Mouse (Mus musculus) heart, embryonic 11.5 days (tissue): ENCODE results near the gene Amn1. TPM values are rescaled to one million over a fixed set of nuclear protein-coding genes. Genes with fewer than 3 reads are reported as not detected.

Experiments used
- ATAC-seq: fragments of 200-750 bp; cut with Nextera tagmentation; replicated peaks from 2 replicates; pipeline ENCODE4 v1.8.0; 2017; ENCODE audit warnings: moderate library complexity; ENCODE audit not compliant: insufficient number of reproducible peaks, low FRiP score, low TSS enrichment
- H3K27ac ChIP-seq: fragments of 300-500 bp; sonication (generic); 2 replicates; pipeline ENCODE4 v1.5.1; 2014; ENCODE audit warnings: mild to moderate bottlenecking, low read depth, low read length
- H3K27me3 ChIP-seq: fragments of 300-500 bp; sonication (generic); 2 replicates; pipeline ENCODE4 v1.6.1; 2014; ENCODE audit warnings: mild to moderate bottlenecking, low read length, mixed read lengths; ENCODE audit not compliant: control insufficient read depth, insufficient read depth
- H3K36me3 ChIP-seq: fragments of 300-500 bp; sonication (generic); 2 replicates; pipeline ENCODE4 v1.6.1; 2014; ENCODE audit warnings: mild to moderate bottlenecking, low read length, moderate library complexity, mixed read lengths; ENCODE audit not compliant: control insufficient read depth, insufficient read depth
- H3K4me1 ChIP-seq: fragments of 300-500 bp; sonication (generic); 2 replicates; pipeline ENCODE4 v1.6.1; 2014; ENCODE audit warnings: low read length; ENCODE audit not compliant: control insufficient read depth, insufficient read depth
- H3K4me2 ChIP-seq: fragments of 300-500 bp; sonication (generic); 2 replicates; pipeline ENCODE4 v1.6.1; 2014; ENCODE audit warnings: mild to moderate bottlenecking, moderate library complexity
- H3K4me3 ChIP-seq: fragments of 300-500 bp; sonication (generic); 2 replicates; pipeline ENCODE4 v1.5.1; 2014; ENCODE audit warnings: low read depth, low read length
- H3K9ac ChIP-seq: fragments of 300-500 bp; sonication (generic); 2 replicates; pipeline ENCODE4 v1.6.1; 2014; ENCODE audit warnings: mild to moderate bottlenecking, low read depth, low read length, moderate library complexity
- H3K9me3 ChIP-seq: fragments of 300-500 bp; sonication (generic); replicated peaks from 2 replicates; pipeline ENCODE4 v1.6.1; 2016; ENCODE audit warnings: low read length; ENCODE audit not compliant: control insufficient read depth
- WGBS: fragments of 180-500 bp; shearing (Covaris S2); extraction: QIAGEN DNeasy Blood & Tissue Kit; methylation state at CpG from one replicate; pipeline ENCODE4 v1.1.7; 2014; ENCODE audit not compliant: insufficient replicate concordance; 5-methylcytosine and 5-hydroxymethylcytosine counted together
- polyA plus RNA-seq: library from polyadenylated mRNA; unstranded; fragments of >200 nt; fragmentation: Nextera tagmentation; extraction: Ambion mirVana; gene quantifications from 2 replicates; pipeline ENCODE4 v1.2.1, GENCODE M21; 2014

Amn1 gene
- polyA plus RNA-seq, 1 experiment from 2014 or later, result 28.0 TPM

- no peak overlapping the region for H3K9ac ChIP-seq
- 63% methylated on average over 3 of the region's 3 CpGs for WGBS
These were observed 80.9 kb downstream of the Amn1 start for GRCm38 (mm10) chr6:149107615-149108014.

More at GRCm38 (mm10) chr6:149107615-149108014, 80.9 kb downstream of the Amn1 start:
- H3K9me3 ChIP-seq, result no peaks in the 10 kb centered on the region
- no peak overlapping the region for H3K4me2 ChIP-seq
- H3K4me3 ChIP-seq, result no peak overlapping the region
- no peaks in the 10 kb centered on the region for H3K36me3 ChIP-seq
- ATAC-seq, result no peak
- no peaks in the 10 kb centered on the region for H3K27me3 ChIP-seq
- H3K4me1 ChIP-seq, result no peaks in the 10 kb centered on the region
- H3K27ac ChIP-seq, result no peak overlapping the region

Other genes with a start within 250 kb of the Amn1 start
- 104 and 113 TPM in 2 replicates for gene Sinhcaf, start 242.2 kb downstream of the Amn1 start, polyA plus RNA-seq
- gene Dennd5b, start 87.0 kb downstream of the Amn1 start, polyA plus RNA-seq, result 8.4 and 11.1 TPM in 2 replicates
- gene Gm10203, start 58.5 kb downstream of the Amn1 start, polyA plus RNA-seq, result not detected in 2 replicates
- 13.8 and 17.9 TPM in 2 replicates for gene Etfbkmt, start 48.9 kb downstream of the Amn1 start, polyA plus RNA-seq
- 29.7 and 37.7 TPM in 2 replicates for gene Resf1, start 120.7 kb upstream of the Amn1 start, polyA plus RNA-seq
- 6.7 and 7.7 TPM in 2 replicates for gene Bicd1, start 220.2 kb upstream of the Amn1 start, polyA plus RNA-seq